Mouse (Mus musculus): ENCODE data around the gene Klrk1. TPM values are rescaled to one million over a fixed set of nuclear protein-coding genes. Genes with fewer than 3 reads are reported as not detected.
"Not testable (repeated sequence)": the region's sequence is repeated elsewhere in the genome, so short reads cannot be mapped to it uniquely, and the experiment has no call there.

Gene Klrk1
- under 1 TPM; 0.26 to 0.57 TPM for total RNA-seq (2021)
- long read RNA-seq, experiment 1 = 0 reads
- long read RNA-seq, experiment 2 = 0 reads

DNA sequence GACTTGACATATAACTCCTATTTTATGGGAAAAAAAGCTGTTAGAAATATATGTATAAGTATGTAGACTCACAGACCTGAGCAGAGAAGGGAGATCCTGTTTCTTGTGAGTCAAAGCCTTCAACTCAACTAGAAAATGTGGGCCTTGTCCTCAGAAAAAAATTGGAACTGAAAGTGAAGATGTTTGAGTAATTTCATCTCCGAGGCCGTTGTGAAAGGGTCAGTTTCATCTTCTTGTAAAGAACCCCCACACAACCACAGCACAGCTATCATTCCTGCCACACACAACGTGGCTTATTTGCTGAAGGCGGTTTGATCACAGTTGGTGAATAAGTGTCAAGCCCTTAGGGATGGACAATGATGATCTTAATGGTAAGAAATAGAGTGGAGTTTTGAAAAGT lies at the start of gene Klrk1:
Gene Klrk1, minus strand, starts transcription at position 130 of the 400 bp plus-strand sequence.
- DNase-seq = no peak

DNA sequence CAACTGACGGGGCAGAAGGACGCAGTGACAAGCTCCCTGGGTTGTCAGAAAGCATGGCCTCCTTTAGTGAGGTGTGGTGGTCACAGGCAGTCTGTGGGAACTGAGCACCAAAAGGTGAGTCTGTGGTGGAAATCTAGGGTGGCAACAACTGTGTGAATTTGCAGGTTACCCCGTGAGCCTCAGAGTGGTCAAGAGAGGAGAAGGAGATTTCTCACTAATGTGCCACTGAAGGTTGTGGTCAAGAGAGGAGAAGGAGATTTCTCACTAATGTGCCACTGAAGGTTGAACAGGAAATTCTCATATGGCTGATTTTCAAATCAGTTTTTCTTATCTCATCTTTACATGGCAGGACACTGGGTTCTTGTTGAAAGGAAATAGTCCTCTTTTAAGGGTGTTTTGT lies 37.6 kb upstream of the Klrk1 start:
- DNase-seq = not testable (repeated sequence)

- not testable (repeated sequence) for DNase-seq
Measured at GRCm38 (mm10) chr6:129660589-129660988, 36.9 kb upstream of the Klrk1 start, which contains the start of gene Klrc2. Klrc2 (minus strand) TSS chr6:129660689.

DNA sequence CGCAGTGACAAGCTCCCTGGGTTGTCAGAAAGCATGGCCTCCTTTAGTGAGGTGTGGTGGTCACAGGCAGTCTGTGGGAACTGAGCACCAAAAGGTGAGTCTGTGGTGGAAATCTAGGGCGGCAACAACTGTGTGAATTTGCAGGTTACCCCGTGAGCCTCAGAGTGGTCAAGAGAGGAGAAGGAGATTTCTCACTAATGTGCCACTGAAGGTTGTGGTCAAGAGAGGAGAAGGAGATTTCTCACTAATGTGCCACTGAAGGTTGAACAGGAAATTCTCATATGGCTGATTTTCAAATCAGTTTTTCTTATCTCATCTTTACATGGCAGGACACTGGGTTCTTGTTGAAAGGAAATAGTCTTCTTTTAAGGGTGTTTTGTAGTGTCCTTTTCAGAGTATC lies 20.4 kb upstream of the Klrk1 start:
- DNase-seq = not testable (repeated sequence)

DNA sequence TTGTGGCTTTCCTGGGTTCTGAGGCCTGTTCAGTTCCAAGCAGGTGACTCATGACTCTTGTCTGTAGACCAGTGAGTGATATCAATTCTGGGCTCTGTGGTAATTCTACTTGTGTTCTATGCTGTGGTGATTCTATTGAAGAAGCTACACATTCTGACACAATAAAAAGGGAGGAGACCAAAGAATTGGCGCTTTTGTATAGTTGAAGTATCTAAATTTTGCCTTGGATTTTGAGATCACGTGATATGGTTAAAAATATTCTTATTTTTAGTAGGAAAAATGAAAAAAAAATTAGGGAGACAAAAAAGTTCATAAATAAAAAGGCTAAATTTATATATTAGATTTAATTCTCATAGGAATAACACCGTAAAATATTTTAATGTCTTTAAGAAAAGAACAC lies 19.6 kb upstream of the Klrk1 start, which contains the start of gene Klrc3:
Gene Klrc3, minus strand, starts transcription at position 101 of the 400 bp plus-strand sequence.
- not testable (repeated sequence) for DNase-seq

DNA sequence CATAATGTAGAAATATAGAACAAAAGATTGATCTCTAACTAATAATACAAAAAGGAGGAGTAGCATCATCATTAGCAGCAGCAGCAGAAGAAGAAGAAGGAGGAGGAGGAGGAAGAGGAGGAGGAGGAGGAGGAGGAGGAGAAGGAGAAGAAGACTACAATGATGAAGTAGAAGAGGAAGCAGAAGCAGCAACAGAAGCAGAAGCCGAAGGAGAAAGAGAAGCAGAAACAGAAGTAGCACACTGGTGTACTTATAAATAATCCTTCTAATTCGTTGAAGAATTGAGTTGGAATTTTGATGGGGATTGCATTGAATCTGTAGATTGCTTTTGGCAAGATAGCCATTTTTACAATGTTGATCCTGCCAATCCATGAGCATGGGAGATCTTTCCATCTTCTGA lies 7.4 kb upstream of the Klrk1 start:
- not testable (repeated sequence) for DNase-seq

- no peak for DNase-seq
Measured at GRCm38 (mm10) chr6:129608372-129608771, 15.3 kb downstream of the Klrk1 start.

DNA sequence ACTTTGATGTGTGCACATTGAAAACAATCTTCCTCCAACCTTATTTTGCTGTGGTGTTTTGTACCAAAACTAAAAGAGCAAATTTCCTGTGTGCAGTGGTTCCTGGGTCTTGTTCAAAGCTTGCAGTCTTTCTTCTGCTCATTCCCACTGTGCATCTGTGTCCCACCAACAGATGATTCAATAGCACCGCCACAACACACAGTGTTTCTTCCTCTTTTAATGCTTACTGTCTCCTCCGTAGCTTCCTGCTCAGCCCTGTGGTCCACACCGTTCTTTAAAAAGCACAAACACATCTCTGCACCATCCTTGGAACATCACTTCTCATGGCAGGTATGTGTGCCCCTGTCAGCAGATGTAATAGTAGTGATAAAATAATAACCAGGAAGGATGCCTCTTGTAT lies 32.2 kb downstream of the Klrk1 start, which contains the start of gene Klrd1:
Gene Klrd1, plus strand, starts transcription at position 275 of the 400 bp plus-strand sequence.
- no peak for DNase-seq

- no peak for DNase-seq
Measured at GRCm38 (mm10) chr6:129583014-129583413, 40.6 kb downstream of the Klrk1 start.

- no peak for DNase-seq
Measured at GRCm38 (mm10) chr6:129581896-129582295, 41.8 kb downstream of the Klrk1 start.

DNA sequence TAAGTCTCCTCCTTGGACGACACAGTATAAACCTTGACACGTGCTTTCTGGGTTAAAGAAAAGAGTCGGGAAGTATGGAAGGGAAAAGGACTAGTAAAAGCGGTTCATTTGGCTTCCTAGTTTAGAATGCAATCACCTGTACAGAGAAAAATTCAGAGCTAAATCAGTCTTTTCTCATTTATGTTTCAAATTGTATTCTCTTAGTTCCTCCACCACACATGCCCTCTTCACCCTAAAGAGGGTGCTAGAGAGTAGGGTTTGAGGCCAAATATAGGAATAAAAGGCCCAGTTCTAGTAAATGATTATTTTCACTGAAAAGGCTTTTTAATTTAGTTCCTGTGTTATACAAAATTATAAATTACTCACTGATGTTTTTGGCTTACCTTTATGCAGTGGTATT lies 42.4 kb downstream of the Klrk1 start:
- no peak for DNase-seq

DNA sequence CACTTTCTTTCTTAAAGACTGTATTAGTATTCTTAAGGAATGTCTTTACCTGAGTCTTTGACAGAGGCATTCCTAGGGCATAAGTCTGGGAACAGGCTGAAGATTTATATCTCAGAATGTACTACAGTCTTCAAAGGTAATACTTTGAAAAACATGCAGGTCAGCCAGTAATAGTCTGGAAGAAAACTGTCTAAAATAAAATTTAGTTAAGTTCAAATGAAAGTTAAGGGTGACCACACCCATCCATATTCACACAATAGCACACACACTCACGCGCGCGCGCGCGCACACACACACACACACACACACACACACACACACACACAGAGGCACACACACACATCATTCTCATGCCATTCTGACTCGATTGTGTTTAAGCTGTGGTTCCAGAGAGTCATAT lies 46.1 kb downstream of the Klrk1 start, which contains the start of gene Klre1:
Gene Klre1, plus strand, starts transcription at position 301 of the 400 bp plus-strand sequence.
- DNase-seq = no peak

DNA sequence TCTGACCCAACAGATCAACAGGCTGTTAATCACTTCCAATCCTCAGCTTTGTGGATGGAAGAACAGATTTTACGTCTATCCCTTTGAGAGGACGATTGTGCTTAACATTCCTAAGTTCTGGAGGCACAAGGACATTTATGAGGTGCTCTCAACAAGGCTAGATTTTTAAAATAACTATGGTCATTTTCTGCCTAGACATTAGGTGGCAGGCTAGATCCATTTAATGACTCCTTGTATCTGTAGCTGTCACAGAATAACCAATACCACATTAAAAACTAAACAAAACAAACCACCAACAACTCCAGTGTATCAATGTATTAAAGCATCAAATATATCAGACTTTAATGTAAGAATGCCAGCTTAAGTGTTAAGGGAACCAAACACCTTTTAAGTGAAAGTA lies 48.3 kb downstream of the Klrk1 start:
- no peak for DNase-seq

DNA sequence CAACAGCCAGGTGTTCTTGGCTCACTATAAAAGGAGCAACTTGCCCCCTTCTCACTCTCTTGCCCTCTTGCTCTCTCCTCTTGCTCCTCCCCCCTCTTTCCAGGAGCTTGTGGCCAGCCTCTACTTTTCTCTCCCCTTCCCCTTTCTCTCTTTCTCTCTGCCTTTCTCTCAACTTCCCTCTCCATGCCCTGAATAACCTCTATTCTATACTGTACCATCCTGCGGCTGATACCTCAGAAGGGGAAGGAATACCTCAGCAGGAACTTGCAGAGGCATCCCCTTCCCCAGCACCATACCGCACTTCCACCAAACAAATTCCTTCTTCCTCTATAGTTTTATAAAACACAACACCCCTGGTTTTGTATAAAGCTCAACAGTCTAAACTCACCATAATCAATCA lies 58.4 kb downstream of the Klrk1 start:
- no peak for DNase-seq

Other genes with a start within 250 kb of the Klrk1 start
- gene Clec12b, start 238.0 kb downstream of the Klrk1 start, total RNA-seq (2021) = not detected
- 1 to 10 TPM; 1.0 to 1.2 TPM for gene Clec1b, start 226.6 kb downstream of the Klrk1 start, total RNA-seq (2021)
- under 1 TPM in 1 of 2 experiments, not detected in 1; 0.62 TPM for gene Clec9a, start 215.0 kb downstream of the Klrk1 start, total RNA-seq (2021)
- gene Clec1a, start 171.9 kb downstream of the Klrk1 start, total RNA-seq (2021) = 10 to 100 TPM; 11.1 to 11.4 TPM
- not detected for gene Olr1, start 116.7 kb downstream of the Klrk1 start, total RNA-seq (2021)
- gene Tmem52b, start 111.3 kb downstream of the Klrk1 start, total RNA-seq (2021) = not detected
- 100 to 1,000 TPM; 149 to 199 TPM for gene Gabarapl1, start 90.7 kb downstream of the Klrk1 start, total RNA-seq (2021)
- gene Klre1, start 46.0 kb downstream of the Klrk1 start, total RNA-seq (2021) = under 1 TPM in 1 of 2 experiments, not detected in 1; 0.30 TPM
- 1 to 10 TPM in 1 of 2 experiments, not detected in 1; 1.1 TPM for gene Klrd1, start 32.1 kb downstream of the Klrk1 start, total RNA-seq (2021)
- gene Klrc3, start 19.5 kb upstream of the Klrk1 start, total RNA-seq (2021) = not detected
- not detected for gene Klrc2, start 36.8 kb upstream of the Klrk1 start, total RNA-seq (2021)
- under 1 TPM in 1 of 2 experiments, not detected in 1; 0.27 TPM for gene Klrc1, start 55.1 kb upstream of the Klrk1 start, total RNA-seq (2021)
- gene Klri1, start 93.3 kb upstream of the Klrk1 start, total RNA-seq (2021) = not detected
- gene Klri2, start 116.6 kb upstream of the Klrk1 start, total RNA-seq (2021) = not detected
- not detected for gene Gm156, start 160.4 kb upstream of the Klrk1 start, total RNA-seq (2021)
- gene Gm17631, start 238.8 kb upstream of the Klrk1 start, total RNA-seq (2021) = not detected